Mouse (Mus musculus) small intestine, adult 2 months (tissue): Measurements from ENCODE around the gene Per3. TPM values are rescaled to one million over a fixed set of nuclear protein-coding genes. Genes with fewer than 3 reads are reported as not detected.

Experiments
- H3K27ac ChIP-seq: fragments of 200-500 bp; 2 replicates; pipeline ENCODE4 v1.5.1; 2012; ENCODE audit warnings: low read depth, low read length, control low read depth, inconsistent platforms; ENCODE audit not compliant: insufficient read depth
- H3K27me3 ChIP-seq: fragments of 200-500 bp; 2 replicates; pipeline ENCODE4 v1.6.1; 2012; ENCODE audit warnings: mild to moderate bottlenecking, moderate library complexity, low read length, inconsistent platforms; ENCODE audit not compliant: control insufficient read depth, insufficient read depth
- H3K36me3 ChIP-seq: fragments of 200-500 bp; 2 replicates; pipeline ENCODE4 v1.6.1; 2012; ENCODE audit warnings: mild to moderate bottlenecking, low read length, control low read depth, inconsistent platforms; ENCODE audit not compliant: control insufficient read depth, insufficient read depth
- H3K4me1 ChIP-seq: fragments of 200-500 bp; 2 replicates; pipeline ENCODE4 v1.6.1; 2012; ENCODE audit warnings: low read length, inconsistent platforms, mixed read lengths; ENCODE audit not compliant: control insufficient read depth, insufficient read depth, insufficient read length
- H3K4me3 ChIP-seq: fragments of 200-500 bp; 2 replicates; pipeline ENCODE4 v1.5.1; 2012; ENCODE audit warnings: low read depth, mild to moderate bottlenecking, control low read depth, inconsistent platforms, low read length, moderate library complexity
- CTCF ChIP-seq: fragments of 200-500 bp; IDR thresholded peaks from 2 replicates; pipeline ENCODE4 v1.5.1; 2012; ENCODE audit warnings: low read depth, mild to moderate bottlenecking, control low read depth, inconsistent platforms, low read length, moderate library complexity, mixed read lengths; ENCODE audit not compliant: insufficient replicate concordance, insufficient read length; ENCODE audit errors: extremely low read depth
- POLR2A ChIP-seq: fragments of 200-500 bp; IDR thresholded peaks from 2 replicates; pipeline ENCODE4 v1.6.1; 2012; ENCODE audit warnings: low read depth, mild to moderate bottlenecking, control low read depth, inconsistent platforms, low read length, moderate library complexity
- WGBS: fragments of 180-500 bp; shearing (Covaris S2); methylation state at CpG from one replicate; pipeline ENCODE4 v1.1.7; 2018; 5-methylcytosine and 5-hydroxymethylcytosine counted together
- polyA plus RNA-seq: library from polyadenylated mRNA; depleted of rRNA; stranded (reverse); fragments of >200 nt; gene quantifications from 2 replicates; pipeline ENCODE4 v1.2.3, GENCODE M21; 2012

Per3 gene
- polyA plus RNA-seq, 1 experiment: 2.4 TPM

GRCm38 (mm10) chr4:150973264-150973663 is 71.2 kb downstream of the Per3 start:
- TF ChIP-seq POLR2A (no peak), CTCF (no peak)
- Histone ChIP-seq H3K36me3 (no peaks in the 10 kb centered on the region), H3K27ac (no peak overlapping the region), H3K4me3 (no peak overlapping the region), H3K4me1 (no peaks in the 10 kb centered on the region), H3K27me3 (no peaks in the 10 kb centered on the region)
- WGBS: 79% methylated on average over 8 of the region's 8 CpGs

GRCm38 (mm10) chr4:150968956-150969355 is 75.5 kb downstream of the Per3 start:
- H3K36me3 ChIP-seq: no peaks in the 10 kb centered on the region
- no peaks in the 10 kb centered on the region; the same call in 1 of the 2 replicates for H3K4me1 ChIP-seq
- no peak overlapping the region for H3K27ac ChIP-seq
- TF ChIP-seq POLR2A (no peak), CTCF (no peak)
- no peak overlapping the region for H3K4me3 ChIP-seq
- no peaks in the 10 kb centered on the region for H3K27me3 ChIP-seq
- 67% methylated on average over 8 of the region's 8 CpGs for WGBS

- TF ChIP-seq CTCF (peak; percentile 80; the same call in 1 of the 2 replicates), POLR2A (no peak)
- Histone ChIP-seq H3K36me3 (no peaks in the 10 kb centered on the region), H3K27ac (no peak overlapping the region), H3K4me3 (no peak overlapping the region), H3K27me3 (no peaks in the 10 kb centered on the region), H3K4me1 (no peaks in the 10 kb centered on the region; the same call in 1 of the 2 replicates)
- 17% methylated on average over 7 of the region's 7 CpGs for WGBS
Measured at GRCm38 (mm10) chr4:150966556-150966955, 77.9 kb downstream of the Per3 start.

GRCm38 (mm10) chr4:150965555-150965951 is 78.9 kb downstream of the Per3 start:
- 63% methylated on average over 11 of the region's 11 CpGs for WGBS

GRCm38 (mm10) chr4:150964635-150965554 is 79.6 kb downstream of the Per3 start:
- WGBS: 9% methylated on average over 25 of the region's 25 CpGs
- Histone ChIP-seq H3K27me3 (no peaks in the 10 kb centered on the region), H3K4me1 (no peaks in the 10 kb centered on the region; the same call in 1 of the 2 replicates), H3K27ac (no peak overlapping the region), H3K36me3 (no peaks in the 10 kb centered on the region), H3K4me3 (peak overlapping the region; percentile 34)
- TF ChIP-seq POLR2A (no peak), CTCF (peak; percentile 64; the same call in 1 of the 2 replicates)

More at GRCm38 (mm10) chr4:150965555-150965951, 78.9 kb downstream of the Per3 start:
- no peak overlapping the region for H3K4me3 ChIP-seq
- no peak overlapping the region for H3K27ac ChIP-seq
- no peaks in the 10 kb centered on the region for H3K36me3 ChIP-seq
- H3K27me3 ChIP-seq: no peaks in the 10 kb centered on the region
- no peak for TF ChIP-seq CTCF
- TF ChIP-seq POLR2A: no peak
- no peaks in the 10 kb centered on the region; the same call in 1 of the 2 replicates for H3K4me1 ChIP-seq

GRCm38 (mm10) chr4:150963711-150964110 is 80.8 kb downstream of the Per3 start:
- 53% methylated on average over 2 of the region's 2 CpGs for WGBS
- TF ChIP-seq CTCF (no peak), POLR2A (no peak)
- Histone ChIP-seq H3K27ac (no peak overlapping the region), H3K4me3 (no peak overlapping the region), H3K36me3 (no peaks in the 10 kb centered on the region), H3K27me3 (no peaks in the 10 kb centered on the region), H3K4me1 (no peaks in the 10 kb centered on the region; the same call in 1 of the 2 replicates)

- no peak overlapping the region for H3K4me3 ChIP-seq
- H3K27ac ChIP-seq: no peak overlapping the region
- no peak for TF ChIP-seq POLR2A
- no peaks in the 10 kb centered on the region; the same call in 1 of the 2 replicates for H3K4me1 ChIP-seq
- 13% methylated on average over 6 of the region's 6 CpGs for WGBS
- no peaks in the 10 kb centered on the region for H3K27me3 ChIP-seq
- H3K36me3 ChIP-seq: no peaks in the 10 kb centered on the region
Measured at GRCm38 (mm10) chr4:150962231-150962630, 82.2 kb downstream of the Per3 start.
